Mouse (Mus musculus) embryonic facial prominence, embryonic 15.5 days (tissue): Measurements from ENCODE around the gene Klhdc8b. TPM values are rescaled to one million over a fixed set of nuclear protein-coding genes. Genes with fewer than 3 reads are reported as not detected.

Source experiments
- ATAC-seq: fragments of 200-750 bp; cut with Nextera tagmentation; 2 replicates; pipeline ENCODE4 v1.8.0; 2017; ENCODE audit warnings: low read depth, moderate TSS enrichment; ENCODE audit not compliant: insufficient number of reproducible peaks, low FRiP score, low TSS enrichment
- H3K27ac ChIP-seq: fragments of 300-500 bp; sonication (generic); replicated peaks from 2 replicates; pipeline ENCODE4 v1.5.1; 2015; ENCODE audit warnings: mild to moderate bottlenecking, inconsistent platforms
- H3K27me3 ChIP-seq: fragments of 300-500 bp; sonication (generic); 2 replicates; pipeline ENCODE4 v1.6.1; 2015; ENCODE audit warnings: inconsistent platforms
- H3K36me3 ChIP-seq: fragments of 300-500 bp; sonication (generic); 2 replicates; pipeline ENCODE4 v1.6.1; 2015; ENCODE audit warnings: mild to moderate bottlenecking, inconsistent platforms
- H3K4me1 ChIP-seq: fragments of 300-500 bp; sonication (generic); 2 replicates; pipeline ENCODE4 v1.6.1; 2015; ENCODE audit warnings: inconsistent platforms
- H3K4me2 ChIP-seq: fragments of 300-500 bp; sonication (generic); replicated peaks from 2 replicates; pipeline ENCODE4 v1.6.1; 2015; ENCODE audit warnings: mild to moderate bottlenecking, inconsistent platforms
- H3K4me3 ChIP-seq: fragments of 300-500 bp; sonication (generic); replicated peaks from 2 replicates; pipeline ENCODE4 v1.5.1; 2015; ENCODE audit warnings: mild to moderate bottlenecking, inconsistent platforms
- H3K9ac ChIP-seq: fragments of 300-500 bp; sonication (generic); 2 replicates; pipeline ENCODE4 v1.6.1; 2015; ENCODE audit warnings: inconsistent platforms
- H3K9me3 ChIP-seq: fragments of 300-500 bp; sonication (generic); replicated peaks from 2 replicates; pipeline ENCODE4 v1.6.1; 2016; ENCODE audit warnings: inconsistent platforms
- WGBS: fragments of 180-500 bp; shearing (Covaris S2); methylation state at CpG from one replicate; pipeline ENCODE4 v1.1.7; 2015; 5-methylcytosine and 5-hydroxymethylcytosine counted together
- polyA plus RNA-seq: library from polyadenylated mRNA; unstranded; fragments of >200 nt; fragmentation: Nextera tagmentation; extraction: Ambion mirVana; gene quantifications from 2 replicates; pipeline ENCODE4 v1.2.1, GENCODE M21; 2015

The Klhdc8b gene
- polyA plus RNA-seq, 1 experiment from 2014 or later = 35.7 TPM

DNA sequence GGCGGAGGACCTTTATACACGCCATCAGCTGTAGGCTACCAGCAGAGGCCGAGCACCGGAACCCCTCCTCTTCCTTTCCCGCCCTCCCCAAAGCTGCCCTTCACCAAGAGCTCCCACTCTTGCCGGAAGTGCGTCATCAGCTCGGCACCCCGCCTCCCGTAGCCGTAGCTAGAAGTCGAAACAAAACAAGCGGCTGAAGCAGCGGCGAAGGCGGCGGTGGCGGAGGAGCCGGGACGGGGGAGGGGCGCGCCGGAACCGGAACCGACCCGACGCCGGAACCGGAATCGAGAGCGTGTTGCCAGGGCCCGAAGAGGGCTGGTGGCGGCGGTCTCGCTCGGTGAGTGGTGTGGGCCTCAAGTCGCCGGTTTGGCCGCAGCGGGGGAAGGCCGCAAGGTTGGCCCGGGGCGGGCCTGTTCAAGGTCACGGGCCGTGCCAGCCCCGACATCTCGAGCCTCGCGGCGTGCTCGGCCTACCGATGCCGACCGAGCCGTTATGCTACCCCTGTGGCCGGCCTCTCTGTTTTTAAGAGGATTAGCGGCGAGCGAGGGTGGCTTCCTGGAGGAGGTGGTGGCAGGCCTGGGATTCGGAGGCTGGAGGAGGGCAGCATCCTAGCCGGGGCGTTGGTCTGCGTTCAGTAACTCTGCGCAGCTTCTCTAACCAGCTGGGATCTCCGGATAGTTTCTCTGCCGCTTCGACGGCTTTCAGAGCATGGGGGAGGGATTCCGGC is 29.3 kb upstream of the Klhdc8b start, which contains the start of gene Usp19:
Gene Usp19 (plus strand): TSS at position 44 of the 727 bp plus-strand sequence.
- Histone ChIP-seq H3K4me3 (peak within 1 kb of the TSS; percentile 96), H3K27ac (peak within 1 kb of the TSS; percentile 98), H3K9me3 (no peaks in the 10 kb centered on the region), H3K27me3 (no peaks in the 10 kb centered on the region), H3K4me2 (peak within 1 kb of the TSS; percentile 77), H3K4me1 (peaks cover 21% of the 10 kb centered on the region), H3K36me3 (peaks cover 77% of the 10 kb centered on the region), H3K9ac (peak within 1 kb of the TSS; percentile 98)
- peak; percentile 88 for ATAC-seq
- under 1% methylated on average over 69 of the region's 69 CpGs for WGBS

DNA sequence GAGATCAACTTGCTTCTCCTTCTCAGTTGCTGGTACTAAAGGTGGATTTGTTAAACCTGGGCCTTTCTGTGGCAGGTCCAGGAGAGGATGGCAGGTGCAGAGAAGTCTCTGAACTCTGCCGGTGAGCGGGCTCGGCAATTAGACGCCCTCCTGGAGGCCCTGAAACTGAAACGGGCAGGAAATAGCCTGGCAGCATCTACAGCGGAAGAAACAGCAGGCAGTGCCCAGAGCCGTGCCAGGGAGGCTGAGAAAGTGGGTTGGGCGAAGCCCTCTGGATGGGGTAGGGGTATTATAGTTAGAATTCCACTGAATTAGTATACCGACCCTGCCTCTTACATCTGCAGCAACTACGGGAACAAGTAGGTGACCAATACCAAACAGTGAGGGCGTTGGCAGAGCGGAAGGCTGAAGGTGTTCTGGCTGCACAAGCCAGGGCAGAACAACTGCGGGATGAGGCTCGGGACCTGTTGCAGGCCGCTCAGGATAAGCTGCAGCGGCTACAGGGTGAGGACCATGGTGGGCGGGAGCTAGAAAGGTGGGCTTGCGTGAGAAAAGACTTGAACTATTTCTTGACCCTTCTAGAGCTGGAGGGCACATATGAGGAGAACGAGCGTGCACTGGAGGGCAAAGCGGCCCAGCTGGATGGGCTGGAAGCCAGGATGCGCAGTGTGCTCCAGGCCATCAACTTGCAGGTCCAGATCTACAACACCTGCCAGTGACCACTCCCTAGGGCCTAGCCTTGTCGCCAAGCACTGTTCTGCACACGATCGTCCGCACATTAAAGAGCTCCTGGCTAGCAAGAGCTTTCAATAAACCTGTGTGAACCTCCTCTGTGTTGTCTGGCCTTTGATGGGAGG is 28.5 kb upstream of the Klhdc8b start:
- ATAC-seq = peak; percentile 35
- peaks cover 78% of the 10 kb centered on the region for H3K36me3 ChIP-seq
- peak overlapping the region; percentile 96 for H3K4me3 ChIP-seq
- H3K27ac ChIP-seq = peak overlapping the region; percentile 98
- no peaks in the 10 kb centered on the region for H3K27me3 ChIP-seq
- 0 out of 2 replicates have a peak overlapping the region, but pooled peaks have one; percentile 7 for H3K9ac ChIP-seq
- H3K4me2 ChIP-seq = peak overlapping the region; percentile 77
- 60% methylated on average over 26 of the region's 26 CpGs for WGBS
- H3K4me1 ChIP-seq = peaks cover 21% of the 10 kb centered on the region
- no peaks in the 10 kb centered on the region for H3K9me3 ChIP-seq

- H3K9me3 ChIP-seq = no peaks in the 10 kb centered on the region
- no peak overlapping the region for H3K27ac ChIP-seq
- H3K4me1 ChIP-seq = peaks cover 21% of the 10 kb centered on the region
- no peak for ATAC-seq
- no peak overlapping the region for H3K4me3 ChIP-seq
- peaks cover 76% of the 10 kb centered on the region for H3K36me3 ChIP-seq
- no peak overlapping the region for H3K4me2 ChIP-seq
- H3K9ac ChIP-seq = no peak overlapping the region
- 95% methylated on average over 20 of the region's 20 CpGs for WGBS
- H3K27me3 ChIP-seq = no peaks in the 10 kb centered on the region
Measured at GRCm38 (mm10) chr9:108489215-108489614, 27.8 kb upstream of the Klhdc8b start.

DNA sequence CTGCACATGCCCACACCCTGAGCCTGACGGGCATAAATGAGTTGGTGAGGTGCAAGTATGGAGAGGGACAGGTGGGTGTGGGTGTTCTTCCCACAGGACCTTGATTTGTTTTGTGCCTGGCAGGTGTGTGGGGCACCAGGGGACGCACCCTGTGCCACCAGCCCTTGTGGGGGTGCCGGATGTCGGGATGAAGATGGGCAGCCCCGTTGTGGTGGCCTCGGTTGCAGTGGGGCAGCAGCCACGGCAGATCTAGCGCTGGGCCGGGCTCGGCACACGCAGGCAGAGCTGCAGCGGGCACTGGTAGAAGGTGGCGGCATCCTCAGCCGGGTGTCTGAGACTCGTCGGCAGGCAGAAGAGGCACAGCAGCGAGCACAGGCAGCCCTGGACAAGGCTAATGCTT is 27.0 kb upstream of the Klhdc8b start:
- ATAC-seq = no peak
- no peaks in the 10 kb centered on the region for H3K27me3 ChIP-seq
- no peak overlapping the region for H3K27ac ChIP-seq
- WGBS = 92% methylated on average over 17 of the region's 17 CpGs
- peaks cover 21% of the 10 kb centered on the region for H3K4me1 ChIP-seq
- H3K36me3 ChIP-seq = peaks cover 76% of the 10 kb centered on the region
- H3K4me3 ChIP-seq = no peak overlapping the region
- H3K9ac ChIP-seq = no peak overlapping the region
- H3K9me3 ChIP-seq = no peaks in the 10 kb centered on the region
- no peak overlapping the region for H3K4me2 ChIP-seq

- H3K9ac ChIP-seq = no peak overlapping the region
- peaks cover 17% of the 10 kb centered on the region for H3K4me1 ChIP-seq
- peaks cover 76% of the 10 kb centered on the region for H3K36me3 ChIP-seq
- no peak overlapping the region for H3K4me3 ChIP-seq
- H3K27me3 ChIP-seq = no peaks in the 10 kb centered on the region
- no peak for ATAC-seq
- H3K9me3 ChIP-seq = no peaks in the 10 kb centered on the region
- H3K27ac ChIP-seq = no peak overlapping the region
- 92% methylated on average over 8 of the region's 8 CpGs for WGBS
- H3K4me2 ChIP-seq = no peak overlapping the region
Measured at GRCm38 (mm10) chr9:108486973-108487530, 25.7 kb upstream of the Klhdc8b start.

DNA sequence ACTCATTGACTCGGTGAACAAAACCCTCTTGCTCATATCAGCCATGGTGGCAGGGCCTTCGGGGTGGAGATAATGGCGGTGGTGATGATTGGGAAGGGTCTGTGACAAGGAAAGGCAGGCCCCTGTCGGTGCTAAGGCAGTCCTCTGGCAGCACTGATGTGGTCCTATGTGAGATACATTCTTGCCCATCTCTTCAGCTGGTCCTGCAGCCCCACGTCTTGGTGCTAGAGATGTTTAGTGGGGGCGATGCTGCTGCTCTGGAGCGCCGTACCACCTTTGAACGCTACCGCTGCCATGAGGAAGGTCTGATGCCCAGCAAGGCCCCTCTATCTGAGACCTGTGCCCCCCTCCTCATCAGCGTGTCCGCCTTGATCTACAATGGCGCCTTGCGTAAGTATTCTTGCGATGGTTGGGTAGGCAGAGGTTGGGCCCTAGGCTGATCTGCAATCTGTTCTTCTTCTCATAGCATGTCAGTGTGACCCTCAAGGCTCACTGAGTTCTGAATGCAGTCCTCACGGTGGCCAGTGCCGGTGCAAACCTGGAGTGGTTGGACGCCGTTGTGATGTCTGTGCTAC is 24.0 kb upstream of the Klhdc8b start:
- Histone ChIP-seq H3K27ac (no peak overlapping the region), H3K4me3 (no peak overlapping the region), H3K9me3 (no peaks in the 10 kb centered on the region), H3K9ac (no peak overlapping the region), H3K4me1 (peaks cover 19% of the 10 kb centered on the region), H3K36me3 (peaks cover 83% of the 10 kb centered on the region), H3K27me3 (no peaks in the 10 kb centered on the region), H3K4me2 (no peak overlapping the region)
- no peak for ATAC-seq
- 93% methylated on average over 19 of the region's 19 CpGs for WGBS

GRCm38 (mm10) chr9:108484021-108484420 is 22.6 kb upstream of the Klhdc8b start:
- Histone ChIP-seq H3K9me3 (no peaks in the 10 kb centered on the region), H3K9ac (no peak overlapping the region), H3K27ac (no peak overlapping the region), H3K27me3 (no peaks in the 10 kb centered on the region), H3K36me3 (peaks cover 76% of the 10 kb centered on the region), H3K4me1 (peaks cover 24% of the 10 kb centered on the region), H3K4me2 (no peak overlapping the region), H3K4me3 (no peak overlapping the region)
- WGBS = 92% methylated on average over 15 of the region's 15 CpGs
- no peak for ATAC-seq

DNA sequence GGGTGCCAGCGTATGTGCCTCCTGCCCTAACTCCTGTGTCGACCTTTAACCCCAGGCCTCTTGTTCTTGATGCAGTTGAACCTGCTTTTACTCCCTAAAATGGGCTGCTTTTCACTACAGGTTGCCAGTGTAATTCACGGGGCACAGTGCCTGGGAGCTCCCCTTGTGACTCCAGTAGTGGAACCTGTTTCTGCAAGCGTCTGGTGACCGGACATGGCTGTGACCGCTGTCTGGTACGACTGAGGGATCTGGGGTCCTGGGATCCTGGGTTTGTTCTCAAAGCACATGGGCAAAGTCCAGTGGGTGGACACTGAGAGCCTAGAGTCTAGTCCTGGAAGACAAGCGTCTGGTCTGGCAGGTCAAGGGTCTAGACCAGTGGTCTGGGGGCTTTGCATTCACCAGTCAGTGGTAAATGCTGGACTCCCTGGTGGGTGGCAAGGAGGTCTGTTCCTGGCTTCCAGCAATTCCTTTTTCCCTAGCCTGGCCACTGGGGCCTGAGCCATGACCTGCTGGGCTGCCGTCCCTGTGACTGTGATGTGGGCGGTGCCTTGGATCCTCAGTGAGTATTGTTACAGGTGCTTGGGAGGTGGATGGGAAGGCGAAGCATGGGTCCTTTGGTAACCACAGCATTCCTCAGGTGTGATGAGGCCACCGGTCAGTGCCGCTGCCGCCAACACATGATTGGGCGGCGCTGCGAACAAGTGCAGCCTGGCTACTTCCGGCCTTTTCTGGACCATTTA is 21.8 kb upstream of the Klhdc8b start:
- ATAC-seq = no peak
- Histone ChIP-seq H3K4me1 (peaks cover 27% of the 10 kb centered on the region), H3K9ac (no peak overlapping the region), H3K9me3 (no peaks in the 10 kb centered on the region), H3K27me3 (no peaks in the 10 kb centered on the region), H3K4me2 (no peak overlapping the region), H3K36me3 (peaks cover 68% of the 10 kb centered on the region), H3K4me3 (no peak overlapping the region), H3K27ac (no peak overlapping the region)
- 93% methylated on average over 18 of the region's 18 CpGs for WGBS

DNA sequence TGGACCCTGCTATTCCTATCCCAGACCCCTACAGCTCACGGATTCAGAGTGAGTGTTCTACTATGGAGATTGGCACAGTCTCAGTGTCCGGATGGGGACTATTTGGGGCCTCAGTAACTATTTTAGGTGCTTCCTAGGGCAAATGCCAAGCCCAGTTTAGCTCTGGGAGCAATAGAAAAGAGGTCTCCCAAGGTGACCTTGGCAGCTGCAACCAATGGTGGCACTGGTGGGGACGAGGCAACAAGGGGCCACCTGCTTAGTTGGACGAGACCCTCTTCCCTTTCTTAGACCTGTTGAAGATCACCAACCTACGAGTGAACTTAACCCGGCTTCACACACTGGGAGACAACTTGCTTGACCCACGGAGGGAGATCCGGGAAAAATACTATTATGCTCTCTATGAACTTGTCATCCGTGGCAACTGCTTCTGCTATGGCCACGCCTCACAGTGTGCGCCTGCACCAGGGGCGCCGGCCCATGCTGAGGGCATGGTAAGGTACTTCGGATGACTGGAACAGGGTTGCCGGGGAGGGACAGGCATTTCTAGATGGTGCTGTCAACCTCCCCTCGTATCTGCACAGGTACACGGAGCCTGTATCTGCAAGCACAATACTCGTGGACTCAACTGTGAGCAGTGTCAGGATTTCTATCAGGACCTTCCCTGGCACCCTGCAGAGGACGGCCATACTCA is 20.3 kb upstream of the Klhdc8b start:
- Histone ChIP-seq H3K4me2 (no peak overlapping the region), H3K4me1 (peaks cover 27% of the 10 kb centered on the region), H3K36me3 (peaks cover 52% of the 10 kb centered on the region), H3K4me3 (no peak overlapping the region), H3K9me3 (no peaks in the 10 kb centered on the region), H3K27me3 (no peaks in the 10 kb centered on the region), H3K27ac (no peak overlapping the region), H3K9ac (no peak overlapping the region)
- no peak for ATAC-seq
- WGBS = 87% methylated on average over 19 of the region's 19 CpGs

DNA sequence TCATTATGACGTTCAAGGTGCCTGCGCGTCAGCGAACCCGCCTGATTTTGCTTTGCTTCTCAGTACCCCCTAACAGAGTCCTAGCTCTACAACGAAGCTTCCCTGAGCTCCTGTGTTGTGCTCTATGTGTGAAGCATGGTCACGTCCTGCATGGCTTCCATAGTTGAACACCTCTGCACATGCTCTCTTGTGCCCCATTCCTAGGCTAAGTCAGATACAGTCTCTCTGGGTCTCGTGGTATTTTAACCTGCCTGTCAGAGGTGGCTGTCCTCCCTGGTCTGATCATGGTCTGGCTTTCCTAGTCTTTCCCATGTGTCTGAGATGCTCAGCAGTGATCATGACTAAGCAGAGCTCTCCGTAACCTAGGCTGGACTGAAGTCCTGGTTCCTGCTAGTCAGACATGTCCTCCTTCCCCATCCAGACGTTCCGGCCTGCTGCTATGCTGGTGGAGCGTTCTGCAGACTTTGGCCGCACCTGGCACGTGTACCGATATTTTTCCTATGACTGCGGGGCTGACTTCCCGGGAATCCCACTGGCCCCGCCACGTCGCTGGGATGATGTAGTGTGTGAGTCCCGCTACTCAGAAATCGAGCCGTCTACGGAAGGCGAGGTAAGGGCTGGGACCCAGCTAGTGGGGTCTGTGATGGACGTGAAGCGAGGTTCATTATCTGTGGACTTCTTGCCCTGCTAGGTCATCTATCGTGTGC is 19.6 kb upstream of the Klhdc8b start:
- Histone ChIP-seq H3K9ac (no peak overlapping the region), H3K9me3 (no peaks in the 10 kb centered on the region), H3K4me2 (peak overlapping the region; percentile 80), H3K4me1 (peaks cover 27% of the 10 kb centered on the region), H3K36me3 (peaks cover 45% of the 10 kb centered on the region), H3K27me3 (no peaks in the 10 kb centered on the region), H3K27ac (no peak overlapping the region), H3K4me3 (peak overlapping the region; percentile 63)
- ATAC-seq = no peak
- WGBS = 89% methylated on average over 28 of the region's 28 CpGs
